Mouse (Mus musculus) liver, adult 2 months (tissue): ENCODE results near the gene Unc13b.

Experiments
- CTCF ChIP-seq: fragments of 200-500 bp; IDR thresholded peaks from 2 replicates; pipeline ENCODE4 v1.5.1; 2011; ENCODE audit warnings: low read depth, low read length, control low read depth
- POLR2A ChIP-seq: fragments of 200-500 bp; IDR thresholded peaks from 2 replicates; pipeline ENCODE4 v1.6.1; 2011; ENCODE audit warnings: low read length, control low read depth; ENCODE audit not compliant: insufficient read depth; ENCODE audit errors: extremely low read depth

GRCm38 (mm10) chr4:43032501-43032900, 26.3 kb upstream of the Unc13b start:
- TF ChIP-seq CTCF (no peak), POLR2A (no peak)
